In the genomic region with DNA sequence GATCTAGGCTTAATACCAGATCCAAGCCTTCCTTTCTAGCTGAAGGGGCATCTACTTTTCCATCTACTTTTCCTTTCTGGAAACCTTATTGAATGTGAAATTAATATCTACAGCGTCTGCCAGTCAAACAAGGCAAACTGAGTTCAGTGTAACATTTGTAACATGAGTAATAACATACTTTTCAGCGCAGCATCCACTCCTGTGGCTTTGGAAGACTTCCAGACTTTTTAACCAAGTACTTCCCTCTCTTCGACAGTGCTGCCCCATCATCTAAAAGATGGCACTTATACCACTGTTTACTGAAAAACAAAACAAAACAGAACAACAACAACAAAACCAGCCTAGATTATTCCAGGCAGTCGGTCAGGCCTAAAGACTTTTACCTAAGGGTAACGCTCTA, we compare ENCODE assay signal across 18 mouse cellular contexts.
"Had no signal": no experiment of that assay in that cellular context is flagged by ENCODE, and none has a peak within 500 bp of the region (broad histone marks: within the 10 kb centered on the region; RNA-seq: fewer than 3 reads in every experiment).

No protein-coding gene starts in this region.

- ATAC-seq: liver, embryonic 12.5 days; midbrain, embryonic 16.5 days had no signal

- H3K27me3 ChIP-seq: limb, embryonic 15.5 days; liver, embryonic 12.5 days; lung, embryonic 15.5 days; midbrain, embryonic 12.5 days; stomach, embryonic 15.5 days had no signal

- H3K4me3 ChIP-seq: limb, embryonic 15.5 days; liver, embryonic 12.5 days; lung, embryonic 15.5 days; midbrain, embryonic 12.5 days; stomach, embryonic 15.5 days had no signal

- H3K9me3 ChIP-seq: limb, embryonic 15.5 days; liver, embryonic 12.5 days; lung, embryonic 15.5 days; midbrain, embryonic 12.5 days; stomach, embryonic 15.5 days had no signal

- DNase-seq: kidney, adult 11 months; kidney, adult 9 months; kidney, postnatal 36 days; layer of hippocampus, adult 9-11 months; layer of hippocampus, postnatal 36 days; left cerebral cortex, postnatal 4 days; lung, postnatal 14 days; retina, postnatal 1 day; thymus, adult 2 months; thymus, postnatal 25 days had no signal

- H3K36me3 ChIP-seq: limb, embryonic 15.5 days; liver, embryonic 12.5 days; lung, embryonic 15.5 days; midbrain, embryonic 12.5 days; stomach, embryonic 15.5 days had no signal

- H3K4me1 ChIP-seq: limb, embryonic 15.5 days; liver, embryonic 12.5 days; lung, embryonic 15.5 days; midbrain, embryonic 12.5 days; stomach, embryonic 15.5 days had no signal

- H3K27ac ChIP-seq: kidney, postnatal 0 days; limb, embryonic 15.5 days; liver, embryonic 12.5 days; lung, embryonic 15.5 days; macrophage; midbrain, embryonic 12.5 days; stomach, embryonic 15.5 days had no signal

- H3K4me2 ChIP-seq: limb, embryonic 15.5 days; liver, embryonic 12.5 days; lung, embryonic 15.5 days; midbrain, embryonic 12.5 days; stomach, embryonic 15.5 days had no signal

- H3K9ac ChIP-seq: limb, embryonic 15.5 days; liver, embryonic 12.5 days; lung, embryonic 15.5 days; midbrain, embryonic 12.5 days; stomach, embryonic 15.5 days had no signal
